Mouse (Mus musculus) G1E (cell line): Measurements from ENCODE around the gene 1190005I06Rik. TPM values are rescaled to one million over a fixed set of nuclear protein-coding genes. Genes with fewer than 3 reads are reported as not detected.

Source experiments
- ATAC-seq: 2 replicates; pipeline ENCODE4 v1.8.0; 2016; ENCODE audit warnings: mild to moderate bottlenecking; ENCODE audit not compliant: insufficient number of reproducible peaks, poor library complexity, low FRiP score, severe bottlenecking; ENCODE audit errors: extremely low read depth
- DNase-seq: peaks from one replicate; pipeline ENCODE4 v3.0.0; 2012; ENCODE audit warnings: low spot score
- H3K27me3 ChIP-seq: 2 replicates; pipeline ENCODE4 v1.6.1; 2012; ENCODE audit warnings: mild to moderate bottlenecking, low read length, inconsistent platforms; ENCODE audit not compliant: insufficient read depth
- H3K36me3 ChIP-seq: replicated peaks from 2 replicates; pipeline ENCODE3; 2012; ENCODE audit warnings: mild to moderate bottlenecking, inconsistent platforms
- H3K4me1 ChIP-seq: 2 replicates; pipeline ENCODE4 v1.6.1; 2012; ENCODE audit warnings: low read depth, low read length, inconsistent platforms, mixed read lengths; ENCODE audit not compliant: insufficient read depth
- H3K4me3 ChIP-seq: 2 replicates; pipeline ENCODE4 v1.5.1; 2012; ENCODE audit warnings: low read depth, mild to moderate bottlenecking, inconsistent platforms, low read length, moderate library complexity, mixed read lengths
- H3K9me3 ChIP-seq: replicated peaks from 2 replicates; pipeline ENCODE4 v1.6.1; 2012; ENCODE audit warnings: inconsistent platforms
- CTCF ChIP-seq: IDR thresholded peaks from 2 replicates; pipeline ENCODE4 v1.5.1; 2012; ENCODE audit warnings: low read depth, low read length, inconsistent platforms, mixed read lengths
- GATA1 ChIP-seq: IDR thresholded peaks from 2 replicates; pipeline ENCODE4 v1.6.1; 2012; ENCODE audit warnings: borderline replicate concordance, low read length, inconsistent platforms, mixed read lengths
- GATA2 ChIP-seq: IDR thresholded peaks from 2 replicates; pipeline ENCODE4 v1.6.1; 2012; ENCODE audit warnings: low read depth, low read length, inconsistent platforms, borderline replicate concordance
- POLR2AphosphoS5 ChIP-seq: IDR thresholded peaks from 2 replicates; pipeline ENCODE4 v1.6.1; 2012; ENCODE audit warnings: low read depth, low read length, inconsistent platforms; ENCODE audit not compliant: insufficient replicate concordance
- TAL1 ChIP-seq: conservative IDR thresholded peaks from 2 replicates; pipeline ENCODE4 v1.6.1; 2012; ENCODE audit warnings: low read depth, low read length, inconsistent platforms, mixed read lengths
- polyA plus RNA-seq: library from polyadenylated mRNA; stranded (reverse); fragments of >175 nt; gene quantifications from 2 replicates; pipeline ENCODE4 v1.2.3, GENCODE M21; 2012
- total RNA-seq, 2 experiments: library from RNA; stranded (forward) in 1 of 2; stranded (reverse) in 1 of 2; fragments of 200-1000 nt in 1 of 2; fragments of >200 nt in 1 of 2; fragmentation: Nextera tagmentation in 1 of 2; gene quantifications; 2 replicates each; pipeline ENCODE4 v1.2.3; 2014 to 2017

1190005I06Rik gene
- total and polyA plus RNA-seq, 3 experiments = 0.10 to 0.71 TPM; not detected in 1

DNA sequence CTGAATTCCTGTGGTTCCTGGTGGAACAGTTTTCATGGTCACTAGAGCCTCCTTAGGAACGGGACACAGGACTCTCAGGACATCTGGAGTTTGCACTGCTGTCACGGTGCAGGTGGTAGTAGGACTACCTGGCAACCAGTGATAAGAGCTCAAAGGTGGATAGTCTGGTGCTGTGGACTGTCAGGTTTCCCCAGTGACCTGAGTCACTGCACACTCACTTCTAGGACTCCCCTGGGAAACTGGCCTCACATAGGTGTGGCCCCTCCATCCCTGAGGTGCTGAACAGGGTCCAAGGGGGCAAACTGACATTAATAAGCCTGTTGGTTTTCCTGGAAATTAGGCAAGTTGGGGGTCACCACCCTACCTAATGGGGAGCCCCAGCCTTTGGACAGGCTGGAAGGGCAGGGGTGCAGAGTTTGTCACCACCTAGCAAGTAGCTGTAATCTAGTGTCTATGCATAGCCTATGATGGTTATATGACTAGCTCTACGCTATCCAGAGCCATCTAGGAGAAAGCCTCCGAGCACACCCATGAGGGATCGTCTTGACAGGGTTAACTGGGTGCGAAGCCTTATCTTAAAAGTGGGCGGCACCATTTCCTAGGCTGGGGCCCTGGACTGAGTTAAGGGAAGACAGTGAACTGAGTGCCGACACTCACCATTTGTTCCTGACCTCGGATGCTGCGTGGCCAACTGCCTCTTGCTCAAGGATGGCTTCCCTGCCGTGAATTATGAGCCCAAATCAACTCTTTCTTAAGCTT lies 32.4 kb upstream of the 1190005I06Rik start:
- Histone ChIP-seq H3K4me3 (no peak overlapping the region), H3K4me1 (peaks cover 19% of the 10 kb centered on the region), H3K36me3 (peaks cover 20% of the 10 kb centered on the region), H3K27me3 (peaks cover 3% of the 10 kb centered on the region; the same call in 1 of the 2 replicates), H3K9me3 (no peaks in the 10 kb centered on the region)
- TF ChIP-seq GATA2 (no peak), POLR2AphosphoS5 (no peak), GATA1 (no peak), CTCF (no peak), TAL1 (no peak)
- ATAC-seq (no peak), DNase-seq (no peak)

DNA sequence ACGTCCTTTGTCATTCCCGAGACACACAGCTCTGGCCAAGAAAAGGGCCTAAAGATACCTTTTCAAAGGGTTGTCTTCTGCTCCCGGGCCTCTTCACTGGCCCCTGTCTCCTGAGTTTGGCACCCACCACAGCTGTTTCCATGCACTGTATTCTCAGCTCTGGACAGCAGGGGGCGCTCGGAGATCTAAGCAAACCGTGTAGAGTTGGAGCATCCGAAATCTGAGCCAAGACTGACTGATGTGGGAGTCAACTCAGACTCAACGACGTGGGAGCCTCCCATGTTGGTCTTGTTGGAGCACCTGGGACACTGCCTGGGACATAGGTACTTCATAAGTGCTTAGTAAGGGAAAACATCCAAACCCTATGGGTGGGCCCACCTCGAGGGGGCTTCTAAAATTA lies 31.0 kb upstream of the 1190005I06Rik start:
- TF ChIP-seq POLR2AphosphoS5 = no peak
- TF ChIP-seq CTCF = peak; percentile 62
- ATAC-seq (no peak), DNase-seq (peak; percentile 49)
- peaks cover 3% of the 10 kb centered on the region; the same call in 1 of the 2 replicates for H3K27me3 ChIP-seq
- H3K36me3 ChIP-seq = peaks cover 30% of the 10 kb centered on the region
- H3K4me3 ChIP-seq = no peak overlapping the region
- H3K9me3 ChIP-seq = no peaks in the 10 kb centered on the region
- peaks cover 22% of the 10 kb centered on the region for H3K4me1 ChIP-seq

DNA sequence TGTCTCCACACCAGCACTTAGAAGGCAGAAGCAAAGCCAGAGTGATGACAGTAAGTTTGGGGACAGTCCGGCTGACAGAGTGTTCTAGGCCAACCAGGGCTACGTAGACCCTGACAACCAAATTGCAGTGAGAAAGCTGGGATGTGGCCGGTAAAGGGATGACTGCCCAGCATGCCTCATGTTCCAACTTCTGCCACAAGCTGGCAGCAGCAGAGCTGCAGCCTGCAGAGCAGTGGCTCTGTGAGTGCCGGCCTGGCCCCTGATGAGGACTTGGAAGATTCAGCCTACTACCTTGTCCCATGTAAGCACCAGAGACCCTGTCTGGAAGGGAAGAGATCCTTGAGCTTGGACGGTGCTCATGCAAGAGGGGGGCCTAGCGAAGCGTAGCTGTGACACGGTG lies 28.3 kb upstream of the 1190005I06Rik start:
- Histone ChIP-seq H3K4me3 (no peak overlapping the region), H3K27me3 (no peaks in the 10 kb centered on the region), H3K36me3 (peaks cover 57% of the 10 kb centered on the region), H3K4me1 (peaks cover 47% of the 10 kb centered on the region), H3K9me3 (no peaks in the 10 kb centered on the region)
- no peak for ATAC-seq
- TF ChIP-seq GATA1 (no peak), TAL1 (no peak), GATA2 (no peak), CTCF (no peak), POLR2AphosphoS5 (0 out of 2 replicates have a peak, but pooled peaks have one; percentile 51)
- no peak for DNase-seq

DNA sequence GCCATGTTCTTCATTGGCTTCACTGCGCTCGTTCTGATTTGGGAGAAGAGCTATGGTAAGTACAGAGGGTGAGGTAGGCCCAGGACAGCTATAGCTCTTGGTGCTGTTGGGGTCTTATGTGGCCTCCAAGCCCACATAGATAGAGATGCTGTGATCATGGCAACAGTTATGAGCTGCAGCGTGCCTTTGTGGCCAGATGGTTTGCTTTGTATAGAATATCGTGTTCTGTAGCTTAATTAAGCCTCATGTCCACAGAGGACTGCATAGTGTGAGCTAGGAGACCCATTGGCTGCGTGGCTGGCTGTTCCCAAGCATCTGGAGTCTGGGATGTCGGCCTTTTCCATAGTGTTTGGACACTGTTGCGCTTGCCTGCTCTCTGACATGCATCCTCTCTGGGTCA lies 25.9 kb upstream of the 1190005I06Rik start:
- ATAC-seq = no peak
- Histone ChIP-seq H3K27me3 (no peaks in the 10 kb centered on the region), H3K36me3 (peaks cover 70% of the 10 kb centered on the region), H3K4me3 (no peak overlapping the region), H3K4me1 (peaks cover 51% of the 10 kb centered on the region), H3K9me3 (no peaks in the 10 kb centered on the region)
- TF ChIP-seq POLR2AphosphoS5 (no peak), GATA2 (no peak), GATA1 (no peak), CTCF (no peak), TAL1 (no peak)
- no peak for DNase-seq

DNA sequence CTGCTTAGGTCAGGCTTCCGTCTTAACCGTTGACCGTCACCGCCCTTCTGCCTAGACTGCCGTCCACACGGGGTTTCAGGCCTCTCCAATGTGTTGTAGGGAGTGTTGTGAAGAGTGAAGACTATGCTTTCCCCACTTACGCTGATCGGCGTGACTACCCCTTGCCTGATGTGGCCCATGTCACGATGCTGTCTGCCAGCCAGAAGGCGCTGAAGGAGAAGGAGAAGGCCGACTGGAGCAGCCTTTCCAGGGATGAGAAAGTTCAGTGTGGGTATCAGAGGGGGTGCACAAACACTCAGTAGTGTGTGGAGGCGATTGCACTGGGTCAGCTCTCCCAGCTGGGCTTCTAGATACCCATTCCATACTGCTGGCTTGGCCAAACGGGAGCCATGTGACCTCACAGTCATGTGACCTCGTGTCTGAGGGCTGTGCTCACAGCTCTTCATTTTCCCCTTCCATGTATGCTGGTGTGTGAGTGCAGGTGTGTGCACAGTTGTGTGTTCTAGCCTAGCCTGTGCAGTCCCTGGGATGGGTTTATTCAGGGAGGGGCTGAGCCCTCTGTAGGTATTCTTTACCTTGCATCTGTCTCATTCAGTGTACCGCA lies 25.3 kb upstream of the 1190005I06Rik start:
- H3K36me3 ChIP-seq = peaks cover 69% of the 10 kb centered on the region
- no peak for DNase-seq
- ATAC-seq = no peak
- H3K9me3 ChIP-seq = no peaks in the 10 kb centered on the region
- no peaks in the 10 kb centered on the region for H3K27me3 ChIP-seq
- H3K4me3 ChIP-seq = peak overlapping the region; percentile 8; the same call in 1 of the 2 replicates
- H3K4me1 ChIP-seq = peaks cover 50% of the 10 kb centered on the region
- TF ChIP-seq POLR2AphosphoS5 (no peak), GATA1 (no peak), CTCF (no peak), TAL1 (no peak), GATA2 (no peak)

DNA sequence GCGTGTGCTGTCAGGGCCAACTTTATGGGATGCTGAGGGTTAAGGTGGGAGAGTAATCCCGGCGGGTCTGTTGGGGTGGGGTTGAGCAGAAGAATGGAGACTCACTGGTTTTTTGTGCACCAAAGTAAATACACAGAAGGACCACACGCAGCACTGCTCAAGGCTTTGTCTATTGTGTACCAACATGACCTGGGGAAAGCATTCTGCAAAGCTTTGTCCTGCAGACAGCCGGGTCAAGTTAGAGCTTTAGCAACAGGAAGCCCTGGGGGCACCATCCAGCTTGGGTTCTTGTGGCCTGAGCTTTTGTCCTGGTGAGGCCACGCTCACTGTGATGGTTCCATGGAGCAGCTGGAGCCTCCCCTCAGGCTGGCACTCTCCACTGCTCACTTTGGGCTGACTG lies 24.3 kb upstream of the 1190005I06Rik start:
- H3K36me3 ChIP-seq = peaks cover 59% of the 10 kb centered on the region
- no peak for DNase-seq

More for the DNA sequence above, 24.3 kb upstream of the 1190005I06Rik start:
- no peaks in the 10 kb centered on the region for H3K9me3 ChIP-seq
- H3K4me1 ChIP-seq = peaks cover 53% of the 10 kb centered on the region
- no peak for TF ChIP-seq GATA2
- no peak for TF ChIP-seq POLR2AphosphoS5
- no peak for TF ChIP-seq TAL1
- TF ChIP-seq CTCF = no peak
- TF ChIP-seq GATA1 = no peak
- no peak for ATAC-seq
- peak overlapping the region; percentile 30; the same call in 1 of the 2 replicates for H3K4me3 ChIP-seq
- H3K27me3 ChIP-seq = no peaks in the 10 kb centered on the region
